Mouse (Mus musculus) kidney, postnatal 4 days (tissue): ENCODE measurements at regions not wholly inside any gene's neighbourhood (a gene's known extent, or its start where the extent isn't known, plus 50 kb on each side); places are given as distances from the start of the nearest gene placed in this dataset.
"Not testable (repeated sequence)": the region's sequence is repeated elsewhere in the genome, so short reads cannot be mapped to it uniquely, and the experiment has no call there.

Experiments used
- DNase-seq, 2 experiments: peaks; one replicate each; pipeline ENCODE4 v3.0.0; 2021; ENCODE audit warnings: mixed read lengths in 2 of 2

DNA sequence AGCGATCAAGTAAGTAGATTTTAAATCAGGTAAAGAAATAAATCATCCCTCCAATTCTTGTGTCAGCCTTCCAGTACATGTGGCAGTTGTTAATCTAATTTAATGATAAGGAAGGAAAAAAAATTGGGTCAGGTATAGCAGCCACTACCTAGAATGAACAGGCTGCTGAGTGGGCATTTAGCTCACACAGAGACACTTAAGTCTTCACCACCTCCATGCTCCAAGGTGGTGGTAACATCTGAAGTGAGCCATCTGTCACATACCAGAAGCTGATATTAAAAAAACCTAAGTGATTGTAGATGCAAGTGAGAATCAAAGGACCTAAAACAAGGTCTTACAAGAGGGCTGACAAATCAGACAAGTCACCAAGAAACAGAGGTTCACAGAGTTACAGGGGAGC is 549.6 kb upstream of the Chordc1 start:
- no peak for DNase-seq

DNA sequence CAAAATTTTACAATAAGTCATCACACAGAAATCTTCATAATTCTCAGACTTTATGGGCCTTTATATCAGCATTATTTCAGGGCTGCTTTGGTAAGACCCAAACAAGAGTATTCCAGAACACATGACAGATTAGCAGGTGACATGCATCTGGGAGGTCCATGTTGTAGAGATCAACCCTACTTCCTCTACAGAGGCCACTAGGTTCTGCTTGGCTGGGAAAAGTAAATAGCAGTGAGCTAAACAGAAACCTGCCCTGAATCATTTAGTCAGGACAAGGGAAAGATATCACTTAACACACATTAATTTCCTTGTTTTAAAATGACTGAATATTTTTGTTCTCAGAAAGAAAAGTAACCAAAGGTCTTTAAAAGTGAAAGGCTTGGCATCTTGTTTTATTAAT is 546.7 kb upstream of the Chordc1 start:
- peak in 1 of 2 experiments; percentile 2 for DNase-seq

DNA sequence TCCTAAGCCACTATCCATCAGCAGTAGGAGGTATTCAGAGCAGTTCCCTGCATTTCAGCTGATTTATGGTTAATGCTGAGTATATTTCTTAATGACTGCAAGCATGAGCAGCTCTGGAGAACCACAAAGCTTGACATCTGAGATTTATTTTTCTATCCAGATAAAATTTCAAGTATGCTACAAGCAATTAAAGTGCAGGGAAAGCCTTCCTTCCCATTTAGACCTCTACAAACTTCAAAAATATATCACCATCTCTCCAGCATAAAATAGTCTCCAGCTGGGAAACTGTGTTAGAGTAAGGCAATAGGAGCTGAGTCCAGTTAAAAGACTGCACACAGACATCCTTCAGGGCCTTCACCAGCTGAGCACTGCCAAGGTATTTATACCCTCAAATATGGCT is 546.2 kb upstream of the Chordc1 start:
- DNase-seq = peak in 1 of 2 experiments; percentile 2

GRCm38 (mm10) chr9:17791835-17792234 is 500.1 kb upstream of the Chordc1 start:
- DNase-seq = not testable (repeated sequence)

GRCm38 (mm10) chr9:17816730-17817403 is 475.1 kb upstream of the Chordc1 start:
- DNase-seq = no peak

- no peak for DNase-seq
Measured at GRCm38 (mm10) chr9:17817404-17817736, 474.6 kb upstream of the Chordc1 start.

GRCm38 (mm10) chr9:17865528-17865927 is 426.4 kb upstream of the Chordc1 start:
- no peak for DNase-seq

- DNase-seq = no peak
Measured at GRCm38 (mm10) chr9:17874795-17875194, 417.1 kb upstream of the Chordc1 start.
